Mouse (Mus musculus) right cerebral cortex, postnatal 4 days (tissue): ENCODE results near the gene Rasl10b.
A peak's percentile ranks its signal among the peaks of the same experiment; 100 is the strongest.

Experiments used
- DNase-seq: peaks from one replicate; pipeline ENCODE4 v3.0.0-alpha.2; 2022

Gene Rasl10b

DNA sequence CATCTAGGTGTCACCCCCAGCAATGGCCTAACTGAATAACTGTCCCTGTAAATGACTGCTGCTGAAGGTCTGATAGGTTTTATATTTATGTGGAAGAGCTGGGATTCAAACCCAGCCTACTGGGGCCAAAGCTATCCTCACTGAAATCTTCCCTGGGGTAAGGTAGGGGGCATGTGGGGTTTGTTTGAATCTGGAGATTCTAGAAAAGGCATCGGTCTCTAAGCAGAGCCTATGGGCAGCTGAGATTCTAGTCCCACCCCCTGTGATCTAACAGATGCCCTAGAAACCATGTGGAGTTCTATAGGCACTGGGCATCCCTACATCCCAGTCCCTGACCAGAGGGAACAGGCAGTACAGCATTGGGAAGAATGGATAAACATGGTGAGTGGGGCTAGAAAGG, 28.4 kb downstream of the Rasl10b start, which contains the start of gene 1700020L24Rik:
1700020L24Rik (plus strand) TSS at position 301 of the 400 bp plus-strand sequence.
- DNase-seq: no peak

DNA sequence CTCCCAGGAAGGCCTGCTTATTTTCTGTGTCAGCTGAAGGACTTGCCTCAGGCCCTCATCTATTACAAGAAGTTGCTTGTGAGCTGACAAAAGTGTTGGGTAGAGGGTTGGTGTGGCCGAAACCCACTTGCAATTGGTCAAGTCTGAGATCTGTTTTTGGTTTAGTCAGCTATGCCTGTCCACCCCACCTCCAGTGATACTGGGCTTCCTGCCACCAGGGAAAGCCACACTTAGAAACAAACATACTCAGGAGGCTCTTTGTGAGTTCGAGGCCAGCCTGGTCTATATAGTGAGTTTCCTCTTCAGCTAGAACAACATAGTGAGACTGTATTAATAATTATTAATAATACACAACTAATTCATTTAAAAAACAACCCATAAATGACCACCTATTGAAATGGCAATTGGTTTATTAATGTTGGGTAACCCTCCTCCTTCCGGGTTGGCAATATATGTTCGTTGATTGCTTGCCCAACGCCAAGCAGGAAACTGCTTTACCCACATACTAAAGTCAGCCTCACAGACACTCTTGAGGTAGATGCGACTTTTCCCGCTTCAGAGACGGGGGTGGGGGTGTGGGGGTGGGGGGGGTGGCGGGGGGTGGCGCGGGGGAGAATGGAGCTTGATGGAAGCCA, 30.6 kb downstream of the Rasl10b start:
- no peak for DNase-seq

DNA sequence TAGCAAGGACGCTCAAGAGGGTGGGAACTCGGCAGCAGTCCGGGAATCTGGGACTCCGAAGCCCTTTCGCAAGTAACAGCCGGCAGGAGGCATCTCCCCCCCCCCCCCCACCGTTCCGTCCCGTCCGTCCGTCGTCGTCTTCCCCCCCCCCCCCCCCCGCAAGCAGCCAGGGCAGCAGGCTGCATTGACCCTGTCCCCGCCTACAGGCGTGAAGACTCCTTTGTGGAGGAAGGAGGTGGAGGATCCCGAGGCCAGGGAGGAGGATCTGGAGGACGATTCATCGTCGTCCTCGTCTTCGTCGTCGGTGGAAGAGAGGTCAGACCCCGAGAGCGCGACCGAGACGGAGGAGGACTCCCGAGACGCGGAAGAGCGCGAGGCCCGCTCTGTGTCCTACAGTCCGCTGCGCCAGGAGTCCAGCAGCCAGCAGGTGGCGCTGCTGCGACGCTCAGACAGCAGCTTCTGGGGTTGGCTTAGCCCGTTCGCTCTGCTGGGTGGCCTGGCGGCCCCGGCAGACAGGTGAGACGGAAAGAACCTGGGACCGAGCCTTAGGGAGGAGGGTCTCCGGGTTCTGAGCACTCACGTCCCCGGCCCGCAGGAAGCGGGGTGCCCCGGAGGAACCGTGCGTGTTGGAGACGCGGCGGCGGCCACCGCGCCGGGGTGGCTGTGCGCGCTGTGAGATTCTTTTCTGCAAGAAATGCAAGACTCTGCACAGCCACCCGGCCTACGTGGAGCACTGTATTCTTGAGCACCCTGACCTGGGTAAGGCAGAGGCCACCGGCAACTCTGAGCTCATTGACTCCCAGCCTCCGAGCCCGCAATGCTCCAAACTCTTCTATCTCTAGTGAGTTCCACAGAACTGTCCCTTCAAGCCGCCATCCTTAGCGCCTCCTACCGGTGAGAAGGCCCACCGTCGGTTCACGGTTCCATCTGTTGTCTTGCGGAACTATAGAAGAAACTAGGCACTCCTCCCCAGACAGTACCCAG, 31.4 kb downstream of the Rasl10b start:
- DNase-seq: peak; percentile 88

DNA sequence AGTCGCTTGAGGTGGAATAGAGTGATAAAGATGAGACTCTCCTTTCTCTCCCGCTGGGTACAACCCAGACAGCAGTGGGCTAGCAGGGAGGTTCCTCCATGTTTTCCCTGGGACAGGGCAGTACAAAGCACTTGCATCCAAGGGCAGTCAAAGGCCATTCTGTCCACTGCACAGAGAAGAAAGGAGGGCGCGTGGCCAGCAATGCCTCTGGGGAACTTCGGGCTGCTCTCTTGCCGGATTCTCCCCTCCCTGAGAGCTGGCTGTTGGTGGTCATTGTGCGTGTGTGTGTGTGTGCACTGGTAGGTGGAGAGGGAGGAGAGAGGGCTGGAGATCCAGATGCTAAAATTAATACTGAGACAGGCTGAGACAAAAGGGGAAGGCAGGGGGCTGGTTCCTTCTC, 32.3 kb downstream of the Rasl10b start:
- DNase-seq: no peak

DNA sequence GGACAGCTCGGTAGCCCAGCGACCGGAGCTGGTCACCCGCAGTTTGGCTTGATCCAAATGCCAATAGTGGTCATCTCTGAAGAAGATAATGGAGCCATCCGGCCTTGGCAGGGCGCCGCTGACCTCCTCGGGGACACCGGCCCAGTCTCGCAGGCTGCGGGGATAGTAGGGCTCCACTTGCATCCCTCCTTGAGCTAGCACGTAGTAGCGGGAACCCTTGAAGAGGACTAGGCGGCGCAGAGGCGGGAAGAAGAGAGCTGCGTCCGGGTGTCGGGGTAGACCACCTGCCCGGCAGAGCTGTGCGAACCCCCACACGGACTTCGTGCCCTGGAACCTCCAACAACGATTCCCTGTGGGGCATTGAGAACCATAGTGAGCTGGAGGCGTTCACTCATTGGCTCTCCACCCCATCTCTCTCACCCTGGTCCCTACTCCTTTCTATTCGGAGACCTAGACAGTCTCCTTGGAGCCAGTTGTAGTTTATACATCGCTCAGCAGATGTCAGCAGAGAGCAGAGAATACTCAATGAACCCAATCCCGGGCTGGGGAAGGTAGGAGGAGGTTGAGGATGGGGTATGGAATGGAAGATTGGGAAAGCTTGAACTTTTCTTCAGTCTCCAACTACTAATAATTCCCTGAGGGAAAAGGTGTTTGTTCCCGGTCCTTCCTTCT, 33.8 kb downstream of the Rasl10b start:
- peak; percentile 80 for DNase-seq

DNA sequence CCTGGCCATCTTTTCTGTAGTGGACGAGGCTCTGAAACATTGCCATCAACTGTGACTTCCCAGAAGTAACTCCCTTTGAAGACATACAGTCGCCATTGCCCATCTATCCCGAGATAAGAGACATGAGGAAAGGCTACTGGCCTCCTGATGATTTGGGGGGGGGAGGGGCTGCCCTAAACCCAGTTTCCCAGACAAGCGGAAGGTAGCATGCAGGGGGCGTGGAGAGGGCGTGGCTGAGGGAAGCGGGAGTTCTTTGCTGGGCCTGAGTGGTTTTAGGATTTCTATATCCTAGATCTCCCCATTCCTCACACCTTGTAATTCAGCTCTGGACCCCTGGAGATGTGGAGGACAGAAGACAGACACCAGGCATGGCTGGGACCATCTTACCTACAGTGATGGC, 34.9 kb downstream of the Rasl10b start:
- no peak for DNase-seq

DNA sequence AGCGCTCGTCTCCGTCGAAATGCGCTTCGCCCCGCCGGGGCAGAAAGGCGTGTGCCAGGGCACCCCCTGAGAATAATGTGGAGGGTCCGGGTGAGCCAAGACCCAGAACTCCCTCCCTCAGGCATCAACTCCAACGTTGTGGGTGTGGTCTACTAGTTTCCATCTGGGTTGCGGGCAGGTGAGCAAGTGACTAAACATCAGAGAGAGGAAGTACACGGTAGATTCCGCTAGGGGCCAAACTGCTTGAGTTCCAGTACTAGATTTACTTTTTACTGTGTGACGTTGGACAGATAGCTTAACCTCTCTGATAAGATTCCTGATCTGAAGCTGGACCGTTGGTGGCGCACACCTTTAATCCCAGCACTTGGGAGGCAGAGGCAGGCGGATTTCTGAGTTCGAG, 36.1 kb downstream of the Rasl10b start:
- no peak for DNase-seq

DNA sequence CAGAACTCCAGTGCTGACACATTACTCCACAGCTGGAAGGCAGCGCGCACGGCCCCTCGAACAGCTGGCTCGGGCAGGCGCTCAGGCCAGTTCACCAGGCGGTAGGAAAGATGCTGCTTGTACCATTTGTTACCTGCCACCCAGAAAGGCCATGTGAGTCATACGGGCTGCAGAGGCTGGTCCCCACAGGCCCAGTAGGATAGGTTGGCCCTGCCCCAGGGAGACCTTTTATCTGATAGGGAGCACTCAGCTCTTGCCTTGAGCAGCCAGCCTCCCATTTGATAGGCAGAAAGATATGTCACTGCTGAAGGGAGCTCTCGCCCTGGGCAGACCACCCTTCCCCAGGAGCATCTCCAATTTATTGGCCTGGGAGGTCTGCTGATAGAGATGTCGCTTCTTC, 38.7 kb downstream of the Rasl10b start:
- DNase-seq: no peak

DNA sequence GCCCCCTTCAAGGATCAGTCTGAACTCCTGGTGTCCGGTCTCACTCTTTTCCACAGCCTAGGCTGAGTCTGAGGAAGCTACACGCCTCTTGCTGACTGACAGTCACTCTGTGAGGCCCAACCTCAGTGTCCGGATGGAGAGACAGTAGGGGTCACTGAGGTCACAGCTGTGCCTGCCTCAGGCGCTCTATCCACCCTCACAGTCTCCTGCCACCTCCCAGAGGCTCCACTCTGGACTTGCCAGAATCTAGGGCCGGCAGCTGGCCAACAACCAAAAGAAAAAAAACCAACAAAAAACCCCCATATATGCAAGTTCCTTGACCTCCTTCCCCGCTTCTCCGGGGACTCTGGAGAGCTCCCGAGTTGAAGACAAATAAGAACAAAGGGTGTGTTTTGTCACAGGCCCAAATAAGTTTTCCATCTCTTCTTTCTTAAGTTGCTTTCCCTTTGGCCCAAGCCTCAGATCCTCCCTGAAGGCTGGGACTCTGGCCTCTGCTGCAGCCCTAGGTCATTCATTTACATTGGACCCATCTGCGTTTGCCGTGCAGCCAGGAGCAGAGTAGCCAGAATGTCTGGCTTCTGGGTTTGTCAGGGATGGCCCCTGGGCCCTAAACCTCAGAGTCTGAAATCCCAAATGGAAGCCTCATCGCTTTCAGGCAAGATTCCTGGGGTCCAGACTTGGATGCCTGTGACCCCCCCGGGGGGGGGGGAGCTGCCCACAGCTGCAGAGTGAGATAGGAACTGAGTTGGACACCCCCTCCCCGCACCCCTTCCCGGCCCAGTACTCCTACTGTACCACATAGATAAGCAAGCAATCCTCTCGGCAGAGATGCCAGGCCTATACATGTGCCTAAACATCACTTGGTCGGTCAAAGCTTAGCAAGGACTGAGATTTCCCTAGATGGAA, 39.3 kb downstream of the Rasl10b start:
- DNase-seq: no peak

DNA sequence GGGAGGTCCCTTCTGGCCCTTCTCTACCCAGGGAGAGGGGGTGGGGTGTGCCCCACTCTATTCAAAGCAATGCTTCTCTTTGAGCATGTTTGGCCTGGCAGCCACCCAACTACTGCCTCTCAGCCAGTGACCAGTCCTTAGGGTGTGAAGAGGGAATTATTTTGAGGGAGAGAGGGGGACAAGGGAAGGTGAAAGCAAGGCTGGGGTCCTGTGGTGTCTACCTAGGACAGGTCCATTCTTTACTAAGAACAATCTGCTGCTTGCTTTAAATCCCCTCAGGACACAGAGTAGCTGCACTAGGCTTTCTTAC, 39.9 kb downstream of the Rasl10b start:
- peak; percentile 54 for DNase-seq

DNA sequence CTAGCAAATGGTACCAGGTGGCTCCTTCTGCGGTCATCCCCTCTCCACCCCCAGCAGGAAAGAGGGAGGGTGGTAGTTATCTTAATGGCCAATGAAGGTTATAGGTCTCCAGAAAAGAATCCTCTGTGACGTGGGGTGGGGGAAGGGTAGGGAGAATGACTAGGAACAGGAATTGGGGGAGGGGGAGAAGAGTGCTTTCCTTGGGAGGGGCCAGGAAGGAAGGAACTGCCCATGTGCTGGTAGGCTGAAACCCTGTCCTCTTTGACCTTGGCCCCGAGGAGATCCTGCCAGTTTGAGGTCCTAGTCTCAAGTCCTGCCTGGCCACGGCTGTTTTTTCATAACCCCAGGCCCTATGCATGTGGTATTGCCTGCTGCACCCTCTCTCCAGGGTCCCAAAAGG, 40.4 kb downstream of the Rasl10b start:
- no peak for DNase-seq

DNA sequence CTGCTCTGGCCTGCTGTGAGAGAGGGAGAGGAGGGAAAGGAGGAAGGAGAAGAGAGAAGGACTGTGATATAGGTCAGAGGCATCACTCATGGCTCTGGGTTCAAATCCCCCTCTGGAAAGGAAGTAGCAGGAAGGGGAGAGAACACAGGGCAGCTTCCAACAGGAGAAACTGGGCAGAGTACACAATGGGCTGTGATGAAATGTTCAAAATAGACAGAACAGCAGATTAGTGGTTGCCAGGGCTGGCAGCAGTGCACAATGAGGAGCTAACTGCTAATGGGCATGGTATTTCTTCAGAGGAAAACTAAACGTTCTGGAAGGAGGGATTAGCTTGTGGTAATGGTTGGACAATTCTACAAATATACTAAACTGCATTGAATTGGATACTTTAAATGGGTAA, 41.6 kb downstream of the Rasl10b start:
- DNase-seq: no peak

DNA sequence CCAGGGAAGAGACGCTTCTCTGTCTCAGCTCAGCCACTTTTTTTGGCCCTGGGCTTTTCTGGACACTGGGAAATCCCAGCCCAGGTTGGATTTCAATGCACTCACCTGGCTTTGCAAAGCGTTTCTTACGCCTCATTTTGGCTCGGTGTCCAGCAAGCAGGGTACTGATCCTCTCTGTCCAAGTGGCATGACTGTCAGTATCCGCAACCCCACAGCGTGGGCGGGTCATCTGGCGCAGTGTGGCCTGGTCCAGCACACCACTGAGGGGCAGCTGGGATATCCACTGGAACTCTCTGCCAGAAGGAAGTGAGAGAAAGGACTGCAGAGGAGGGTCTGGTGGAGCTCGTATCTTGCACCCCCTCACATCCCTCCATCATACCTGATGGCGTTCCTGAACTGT, 42.3 kb downstream of the Rasl10b start:
- no peak for DNase-seq

DNA sequence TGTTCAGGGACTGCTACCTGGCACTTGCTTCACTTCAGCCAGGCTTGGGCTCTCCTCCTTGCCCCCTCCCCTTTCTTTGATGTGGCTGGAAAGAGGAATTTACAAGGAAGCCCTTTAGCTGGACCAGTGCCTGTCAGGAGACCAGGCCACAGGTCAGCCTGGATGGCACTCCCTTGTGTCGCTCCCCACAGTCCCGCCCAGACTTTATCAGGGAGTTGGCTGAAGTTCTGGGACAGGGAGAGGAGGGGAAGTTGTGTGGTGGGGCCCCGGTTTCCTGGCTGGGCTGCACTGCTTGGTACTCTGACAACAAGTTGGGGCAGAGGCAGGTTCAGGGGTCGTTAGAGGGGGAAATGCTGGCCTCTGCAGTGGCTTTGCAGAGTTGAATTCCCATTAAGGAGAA, 45.6 kb downstream of the Rasl10b start:
- DNase-seq: no peak

DNA sequence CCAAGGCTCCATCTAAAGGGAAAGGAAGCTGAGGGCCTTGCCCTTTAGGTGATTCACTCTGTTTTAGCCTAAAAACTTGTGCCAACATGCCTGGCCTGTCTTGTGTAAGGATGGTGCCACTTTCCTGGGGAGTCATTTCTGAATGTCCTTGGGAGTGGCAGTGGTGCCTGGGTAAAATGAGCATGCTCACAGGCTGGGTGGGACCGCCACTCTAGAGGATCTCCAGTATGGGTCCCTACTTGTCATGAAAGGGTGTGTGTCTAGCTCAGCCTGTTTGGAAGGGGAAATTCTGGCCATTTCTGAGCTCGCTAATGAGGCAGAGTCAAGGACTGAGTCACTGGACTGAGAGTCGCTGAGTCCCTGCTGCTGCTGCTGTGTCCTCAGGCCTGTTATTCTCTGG, 46.7 kb downstream of the Rasl10b start:
- DNase-seq: no peak

DNA sequence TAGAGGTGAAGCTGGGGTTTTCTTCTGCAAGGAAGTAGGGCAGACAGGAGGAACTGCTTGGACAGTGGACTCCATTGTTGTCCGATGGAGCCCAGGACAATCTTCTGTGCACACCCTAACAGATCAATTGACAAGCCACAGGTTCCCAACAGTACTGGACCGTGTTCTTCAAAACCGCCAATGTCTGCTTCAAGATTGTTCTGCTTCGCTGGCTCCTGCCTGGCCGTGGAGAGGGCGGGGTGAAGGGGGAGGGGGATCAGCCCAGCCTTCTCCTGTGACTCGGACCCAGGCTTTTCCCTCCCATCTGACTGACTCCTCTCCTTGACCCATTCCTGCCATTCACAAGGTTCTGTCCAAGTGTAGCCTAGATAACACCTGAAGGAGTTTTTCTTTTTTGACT, 48.3 kb downstream of the Rasl10b start:
- DNase-seq: no peak

DNA sequence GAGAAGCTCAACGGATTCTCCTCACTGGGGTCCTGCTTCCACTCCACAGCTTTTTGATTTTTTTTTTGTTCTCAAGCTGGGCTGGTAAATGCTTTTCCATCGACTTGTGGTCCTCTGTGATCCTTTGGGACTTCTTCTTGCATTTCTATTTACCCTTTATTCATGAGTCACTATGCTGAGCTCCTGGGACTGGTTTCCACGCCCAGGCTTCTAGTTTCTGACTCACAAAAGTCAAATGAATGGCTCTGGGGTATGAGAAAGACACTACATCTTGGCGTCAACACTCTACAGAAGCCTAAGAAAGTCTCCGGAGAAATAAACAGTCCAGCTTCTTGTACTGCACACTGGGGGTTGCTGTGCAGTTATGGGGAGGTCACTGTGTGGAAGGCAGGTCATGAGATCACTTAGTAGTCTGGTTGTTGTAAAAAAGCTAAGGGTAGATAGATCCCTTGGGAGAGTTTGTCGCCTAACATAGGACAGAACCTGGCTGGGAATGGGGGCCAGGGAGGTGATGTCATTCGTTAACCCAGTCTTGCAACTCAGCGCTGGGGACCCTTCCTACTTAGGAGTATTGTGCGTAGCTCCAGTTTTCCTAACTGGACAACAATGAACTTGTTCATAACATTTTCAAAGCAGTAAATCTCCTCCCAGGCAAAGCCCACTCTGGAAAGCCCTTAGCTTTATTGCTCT, 49.1 kb downstream of the Rasl10b start:
- no peak for DNase-seq

DNA sequence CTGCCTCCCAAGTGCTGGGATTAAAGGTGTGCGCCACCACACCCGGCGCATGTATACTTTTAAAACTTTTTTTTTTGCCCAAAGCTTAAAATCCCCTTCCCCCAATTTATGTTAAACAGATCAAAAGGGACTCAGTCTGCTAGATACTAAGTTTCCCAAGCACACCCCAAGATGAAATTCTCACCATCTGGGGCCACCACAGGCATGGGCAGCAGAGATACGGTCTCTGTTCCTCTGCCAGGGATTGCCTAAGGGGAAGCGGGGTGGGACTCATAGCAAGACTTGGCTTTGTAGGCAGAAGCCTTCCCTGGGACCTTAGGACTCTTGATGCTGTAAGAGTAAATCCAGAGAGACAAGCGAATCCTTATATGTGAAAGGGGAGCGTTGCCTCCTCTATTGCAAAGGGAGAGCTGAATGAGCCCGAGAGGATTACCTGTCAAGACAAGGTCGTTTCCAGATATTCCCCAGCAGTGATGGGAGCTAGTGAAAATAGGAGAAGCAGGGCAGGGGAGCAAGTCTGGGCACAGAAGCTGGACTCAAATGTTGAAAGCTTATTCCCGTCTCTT, 52.6 kb downstream of the Rasl10b start:
- DNase-seq: no peak

DNA sequence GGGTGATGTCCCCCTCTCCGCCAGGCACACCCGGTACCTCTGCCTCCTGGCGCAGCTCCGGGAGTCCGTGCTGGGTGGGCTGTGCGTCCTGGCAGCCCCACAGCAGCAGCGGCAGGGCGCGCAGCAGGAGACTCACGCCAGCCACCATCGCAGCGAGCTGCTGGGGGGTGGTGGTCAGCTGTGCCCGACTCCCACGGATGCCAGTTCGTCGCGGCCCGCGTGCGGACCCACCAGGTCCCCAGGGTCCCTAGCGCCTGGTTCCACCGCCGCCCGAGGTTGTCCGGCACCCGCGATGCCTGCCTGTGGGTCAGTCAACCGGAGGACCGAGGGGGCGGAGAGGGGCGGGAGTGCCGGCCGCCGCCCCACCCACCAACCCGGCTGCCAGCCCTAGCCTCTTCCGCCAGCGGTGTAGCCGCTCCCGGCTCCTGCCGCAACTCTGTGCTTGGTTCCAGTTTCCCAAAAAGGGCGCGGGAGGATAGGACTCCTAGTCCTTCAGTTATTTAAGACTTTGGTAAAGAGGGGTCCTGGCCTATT, 53.8 kb downstream of the Rasl10b start, which contains the start of gene Mmp28:
Mmp28 (minus strand) TSS at position 361 of the 534 bp plus-strand sequence.
- DNase-seq: no peak

DNA sequence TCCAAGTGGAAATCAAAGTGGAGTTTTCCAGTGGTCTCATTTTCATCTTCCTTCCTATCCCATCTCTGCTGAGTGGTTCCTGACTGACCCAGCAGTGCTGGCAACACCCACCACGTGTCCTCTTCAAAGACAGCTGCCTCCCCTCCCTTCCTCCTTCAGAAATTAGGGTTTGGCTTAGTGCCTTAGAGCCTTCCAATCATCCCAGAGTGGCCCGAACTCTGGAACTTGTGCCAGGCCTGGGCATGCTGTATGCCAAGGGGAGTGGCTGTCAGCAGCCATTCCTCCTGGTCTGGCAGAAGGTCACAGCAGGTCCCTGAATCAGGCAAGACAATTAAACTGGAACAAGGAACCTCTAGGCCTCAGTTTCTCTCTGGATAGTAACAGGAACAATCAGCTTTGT, 57.0 kb downstream of the Rasl10b start:
- DNase-seq: no peak

DNA sequence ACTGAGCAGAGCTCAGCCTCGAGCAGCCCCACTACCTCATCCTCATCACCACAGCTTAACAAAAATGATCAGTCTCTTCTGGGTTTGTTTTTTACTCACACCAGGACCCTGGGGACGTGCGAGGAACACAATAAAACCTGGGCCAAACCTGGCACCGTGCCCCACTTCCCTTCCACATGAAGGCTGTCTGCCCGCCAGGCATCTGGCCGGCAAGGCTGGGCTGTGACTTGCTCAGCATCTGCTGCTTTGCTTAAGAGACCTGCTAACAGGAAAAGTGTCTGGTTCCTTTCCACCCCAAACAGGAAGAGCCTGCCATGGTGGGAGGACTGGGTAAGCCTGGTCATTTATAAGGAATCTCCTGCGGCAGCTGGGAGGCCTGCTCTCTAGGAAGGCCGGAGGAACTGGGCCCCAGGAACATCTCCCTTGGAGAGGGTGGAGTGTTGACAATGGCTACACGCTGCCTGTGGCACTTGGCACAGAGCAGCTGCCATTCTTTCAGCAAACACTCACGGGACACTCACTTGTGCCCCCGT, 58.2 kb downstream of the Rasl10b start:
- DNase-seq: peak; percentile 35
